Mouse (Mus musculus): Measurements from ENCODE around the gene Gna11.

DNA sequence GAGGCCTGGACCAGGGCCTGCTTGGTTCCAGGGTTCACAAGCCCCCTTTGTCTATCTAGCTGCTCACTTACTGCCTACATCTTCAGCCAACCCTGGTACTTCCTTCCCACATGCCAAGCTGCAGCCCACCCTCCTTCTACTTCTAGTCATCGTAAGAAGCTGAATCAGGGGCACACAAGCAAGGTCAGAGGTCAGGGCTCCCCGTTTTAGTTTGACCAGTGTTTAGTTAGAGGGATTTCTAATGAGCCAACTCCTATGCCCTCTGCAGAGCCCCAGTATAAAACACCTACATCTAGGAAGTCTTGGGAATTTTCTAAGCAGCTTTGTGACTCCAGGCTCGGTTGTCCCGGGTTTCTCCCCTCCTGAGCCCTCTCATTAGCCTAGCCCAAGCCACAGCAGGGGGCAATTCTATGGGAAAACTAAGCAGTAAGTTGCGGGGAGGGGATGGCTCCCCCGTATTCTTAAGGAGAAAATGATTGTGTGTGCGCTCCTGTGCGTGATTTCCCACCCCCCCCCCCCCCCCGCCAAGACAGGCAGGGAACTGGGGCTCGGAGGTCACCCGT, 25.3 kb upstream of the Gna11 start:
- TF ChIP-seq POLR2A (IDR thresholded peaks at IDR 0.05; ENCODE audit: borderline replicate concordance, extremely low read depth, low read depth, low read length) (no peak), CTCF (IDR thresholded peaks at IDR 0.05; ENCODE audit: insufficient read depth, low read length) (no peak)
